8 mouse cellular contexts compared by ENCODE assay signal in genomic region chr6:135197921-135198532, GRCm38 (mm10). TPM values are rescaled to one million over a fixed set of nuclear protein-coding genes. Genes with fewer than 3 reads are reported as not detected.
DNase-seq lines count a peak whose midpoint lies in the region; ATAC-seq lines count a peak whose summit lies in the region.

Gene Fam234b (plus strand): TSS chr6:135197977.
Gene Hebp1 (minus strand): TSS chr6:135198022.

- H3K9ac ChIP-seq in heart, embryonic 13.5 days, result peak within 1 kb of the TSS; percentile 90
- H3K9ac ChIP-seq in liver, embryonic 12.5 days, result peak within 1 kb of the TSS; percentile 96
- peak within 1 kb of the TSS; percentile 60 for H3K9ac ChIP-seq in stomach, embryonic 15.5 days

- H3K9me3 ChIP-seq in heart, embryonic 13.5 days, result no peaks in the 10 kb centered on the region
- H3K9me3 ChIP-seq in liver, embryonic 12.5 days (replicated peaks), result no peaks in the 10 kb centered on the region
- H3K9me3 ChIP-seq in stomach, embryonic 15.5 days, result no peaks in the 10 kb centered on the region

- peak within 1 kb of the TSS; percentile 94 for H3K4me3 ChIP-seq in heart, embryonic 13.5 days
- peak within 1 kb of the TSS; percentile 87 for H3K4me3 ChIP-seq in liver, embryonic 12.5 days
- peak within 1 kb of the TSS; percentile 88 for H3K4me3 ChIP-seq in stomach, embryonic 15.5 days (replicated peaks)

- no peaks in the 10 kb centered on the region for H3K36me3 ChIP-seq in heart, embryonic 13.5 days
- peaks cover 43% of the 10 kb centered on the region for H3K36me3 ChIP-seq in liver, embryonic 12.5 days
- H3K36me3 ChIP-seq in stomach, embryonic 15.5 days, result no peaks in the 10 kb centered on the region

- peaks cover 26% of the 10 kb centered on the region for H3K4me1 ChIP-seq in heart, embryonic 13.5 days
- H3K4me1 ChIP-seq in liver, embryonic 12.5 days, result peaks cover 77% of the 10 kb centered on the region
- peaks cover 10% of the 10 kb centered on the region; the same call in 1 of the 2 replicates for H3K4me1 ChIP-seq in stomach, embryonic 15.5 days

- ATAC-seq in CD4-positive, CD25-positive, alpha-beta regulatory T cell, adult 4 months, result peak; percentile 79
- peak; percentile 86 for ATAC-seq in heart, embryonic 13.5 days (ENCODE audit: extremely low read depth, insufficient number of reproducible peaks, low FRiP score, low TSS enrichment)
- peak; percentile 77 for ATAC-seq in liver, embryonic 12.5 days
- ATAC-seq in stomach, embryonic 15.5 days (ENCODE audit: insufficient read depth, low FRiP score, low read depth), result peak; percentile 78

- peak within 1 kb of the TSS; percentile 48 for H3K27ac ChIP-seq in heart, embryonic 13.5 days (replicated peaks)
- H3K27ac ChIP-seq in liver, embryonic 12.5 days, result peak within 1 kb of the TSS; percentile 99
- H3K27ac ChIP-seq in stomach, embryonic 15.5 days, result peak within 1 kb of the TSS; percentile 83

- peak within 1 kb of the TSS; percentile 94 for H3K4me2 ChIP-seq in heart, embryonic 13.5 days
- peak within 1 kb of the TSS; percentile 70 for H3K4me2 ChIP-seq in liver, embryonic 12.5 days
- H3K4me2 ChIP-seq in stomach, embryonic 15.5 days, result peak within 1 kb of the TSS; percentile 83

- DNase-seq in c-Kit-negative CD71-positive TER-119-positive erythroid progenitor cells, embryonic 14.5 days (ENCODE audit: low read depth, low spot score), result peak; percentile 75
- DNase-seq in fibroblast of lung, adult 2 months (ENCODE audit: low read depth), result peak; percentile 22
- DNase-seq in kidney, postnatal 10 days, result peak; percentile 89
- DNase-seq in neural tube, embryonic 10.5 days (ENCODE audit: extremely low spot score, low spot score), result peak; percentile 84

- under 1% methylated on average over 52 of the region's 52 CpGs for WGBS in heart, embryonic 13.5 days
- WGBS in liver, embryonic 12.5 days (ENCODE audit: insufficient replicate concordance), result under 1% methylated on average over 52 of the region's 52 CpGs
- under 1% methylated on average over 52 of the region's 52 CpGs for WGBS in stomach, embryonic 15.5 days

- peaks cover 4% of the 10 kb centered on the region; the same call in 1 of the 2 replicates for H3K27me3 ChIP-seq in heart, embryonic 13.5 days (replicated peaks)
- H3K27me3 ChIP-seq in liver, embryonic 12.5 days (replicated peaks), result no peaks in the 10 kb centered on the region
- H3K27me3 ChIP-seq in stomach, embryonic 15.5 days (replicated peaks), result no peaks in the 10 kb centered on the region

RNA-seq across cellular contexts. Expression of gene Fam234b, which starts in this region (rescaled TPM):
- 10 to 100 TPM; 18.0 to 23.1 TPM for polyA plus RNA-seq in CD4-positive, CD25-positive, alpha-beta regulatory T cell, adult 4 months (2017; shearing (Covaris generic))
- 8.0 and 8.4 TPM in 2 replicates for polyA plus RNA-seq in heart, embryonic 13.5 days (2015; fragmentation: Nextera tagmentation; extraction: Ambion mirVana)
- 36.3 and 37.5 TPM in 2 replicates for polyA plus RNA-seq in liver, embryonic 12.5 days (2016; fragmentation: Nextera tagmentation; extraction: Ambion mirVana)
- 29.7 and 34.3 TPM in 2 replicates for polyA plus RNA-seq in stomach, embryonic 15.5 days (2015; fragmentation: Nextera tagmentation; extraction: Ambion mirVana)

RNA-seq across cellular contexts. Expression of gene Hebp1, which starts in this region (rescaled TPM):
- 1 to 10 TPM in 1 of 2 experiments, not detected in 1; 1.0 TPM for polyA plus RNA-seq in CD4-positive, CD25-positive, alpha-beta regulatory T cell, adult 4 months (2017; shearing (Covaris generic))
- polyA plus RNA-seq in heart, embryonic 13.5 days (2015; fragmentation: Nextera tagmentation; extraction: Ambion mirVana), result 14.5 and 15.9 TPM in 2 replicates
- 116 and 120 TPM in 2 replicates for polyA plus RNA-seq in liver, embryonic 12.5 days (2016; fragmentation: Nextera tagmentation; extraction: Ambion mirVana)
- 27.6 and 32.2 TPM in 2 replicates for polyA plus RNA-seq in stomach, embryonic 15.5 days (2015; fragmentation: Nextera tagmentation; extraction: Ambion mirVana)

Comparison
In these comparisons a context has a peak if more than half of its experiments do, and no peak if none do; other contexts are left out.
1. Peak in every context shown above with its lines: DNase-seq, ATAC-seq, H3K4me3 ChIP-seq and H3K27ac ChIP-seq.
2. DNase-seq: peak in every context shown above with its lines; median percentile 89 in kidney, postnatal 10 days; 84 in neural tube, embryonic 10.5 days; 75 in c-Kit-negative CD71-positive TER-119-positive erythroid progenitor cells, embryonic 14.5 days; 22 in fibroblast of lung, adult 2 months.
3. H3K27ac ChIP-seq: peak in every context shown above with its lines; median percentile 99 in liver, embryonic 12.5 days; 83 in stomach, embryonic 15.5 days; 48 in heart, embryonic 13.5 days.